Mouse (Mus musculus): ENCODE measurements around the gene Hadhb. TPM values are rescaled to one million over a fixed set of nuclear protein-coding genes. Genes with fewer than 3 reads are reported as not detected.
"Not testable (repeated sequence)": the region's sequence is repeated elsewhere in the genome, so short reads cannot be mapped to it uniquely, and the experiment has no call there.

The Hadhb gene
- polyA plus RNA-seq, 1 experiment from 2014 or later = 194 TPM

- Histone ChIP-seq H3K4me3 (ENCODE audit: low read length) (no peak overlapping the region), H3K4me2 (replicated peaks; ENCODE audit: low read depth, low read length) (no peak overlapping the region), H3K27me3 (ENCODE audit: insufficient read depth, low read length) (no peaks in the 10 kb centered on the region), H3K36me3 (ENCODE audit: insufficient read depth, low read length) (no peaks in the 10 kb centered on the region), H3K9ac (replicated peaks; ENCODE audit: low read length) (no peak overlapping the region), H3K9me3 (ENCODE audit: low read length) (no peaks in the 10 kb centered on the region), H3K4me1 (ENCODE audit: insufficient read depth, low read length) (no peaks in the 10 kb centered on the region; the same call in 1 of the 2 replicates), H3K27ac (ENCODE audit: low read length) (no peak overlapping the region)
- no peak for ATAC-seq (ENCODE audit: low FRiP score, low TSS enrichment)
- 45% methylated on average over 5 of the region's 5 CpGs for WGBS
Measured at GRCm38 (mm10) chr5:30201521-30201920, 46.5 kb downstream of the Hadhb start.

- Histone ChIP-seq H3K36me3 (ENCODE audit: insufficient read depth, low read length) (no peaks in the 10 kb centered on the region), H3K4me1 (ENCODE audit: insufficient read depth, low read length) (no peaks in the 10 kb centered on the region; the same call in 1 of the 2 replicates), H3K4me2 (replicated peaks; ENCODE audit: low read depth, low read length) (no peak overlapping the region), H3K9me3 (ENCODE audit: low read length) (no peaks in the 10 kb centered on the region), H3K4me3 (ENCODE audit: low read length) (no peak overlapping the region), H3K27me3 (ENCODE audit: insufficient read depth, low read length) (no peaks in the 10 kb centered on the region), H3K9ac (replicated peaks; ENCODE audit: low read length) (no peak overlapping the region), H3K27ac (ENCODE audit: low read length) (no peak overlapping the region)
- WGBS = 83% methylated on average over 7 of the region's 7 CpGs
- ATAC-seq (ENCODE audit: low FRiP score, low TSS enrichment) = no peak
Measured at GRCm38 (mm10) chr5:30202221-30202620, 47.2 kb downstream of the Hadhb start.

DNA sequence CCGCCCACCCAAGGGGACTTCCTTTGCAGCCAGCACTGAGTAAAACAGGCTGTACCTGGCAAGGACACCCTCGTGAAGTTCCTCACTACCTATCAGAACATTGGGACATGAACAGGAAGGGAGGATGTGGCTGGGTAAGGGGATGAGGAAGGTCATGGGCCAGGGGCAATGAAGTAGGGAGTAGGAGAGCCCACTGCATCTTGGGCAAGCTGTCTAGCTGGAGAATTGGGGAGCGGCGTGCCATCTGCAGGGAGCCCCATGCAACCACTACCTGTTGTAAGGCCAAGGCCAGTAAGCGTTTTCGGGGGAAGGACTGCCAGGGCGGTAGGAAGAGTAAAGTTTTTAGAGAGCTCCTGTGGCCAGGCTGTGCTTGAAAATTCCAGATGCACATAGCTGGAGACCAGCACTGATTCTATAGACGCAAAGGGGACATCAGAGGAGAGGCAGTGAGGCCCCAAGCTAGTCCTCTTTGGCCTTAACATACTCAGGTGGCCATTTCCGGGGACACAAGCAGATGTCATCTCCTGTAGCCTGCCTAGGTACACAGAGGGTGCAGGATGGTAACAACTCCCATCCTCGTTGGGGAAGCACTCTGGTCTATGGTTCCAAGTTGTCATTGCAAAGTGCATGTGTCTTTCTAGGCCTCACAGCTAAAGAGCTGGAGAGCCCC is 48.3 kb downstream of the Hadhb start:
- Histone ChIP-seq H3K9me3 (ENCODE audit: low read length) (no peaks in the 10 kb centered on the region), H3K4me2 (replicated peaks; ENCODE audit: low read depth, low read length) (no peak overlapping the region), H3K27ac (ENCODE audit: low read length) (no peak overlapping the region), H3K9ac (replicated peaks; ENCODE audit: low read length) (no peak overlapping the region), H3K4me1 (ENCODE audit: insufficient read depth, low read length) (no peaks in the 10 kb centered on the region; the same call in 1 of the 2 replicates), H3K36me3 (ENCODE audit: insufficient read depth, low read length) (no peaks in the 10 kb centered on the region), H3K27me3 (ENCODE audit: insufficient read depth, low read length) (no peaks in the 10 kb centered on the region), H3K4me3 (ENCODE audit: low read length) (no peak overlapping the region)
- WGBS = 78% methylated on average over 10 of the region's 10 CpGs
- no peak for ATAC-seq (ENCODE audit: low FRiP score, low TSS enrichment)

GRCm38 (mm10) chr5:30204441-30204840 is 49.4 kb downstream of the Hadhb start:
- H3K4me1 ChIP-seq (ENCODE audit: insufficient read depth, low read length) = no peaks in the 10 kb centered on the region; the same call in 1 of the 2 replicates
- no peak overlapping the region for H3K4me3 ChIP-seq (ENCODE audit: low read length)
- H3K9ac ChIP-seq (replicated peaks; ENCODE audit: low read length) = no peak overlapping the region
- no peaks in the 10 kb centered on the region for H3K27me3 ChIP-seq (ENCODE audit: insufficient read depth, low read length)
- no peak overlapping the region for H3K4me2 ChIP-seq (replicated peaks; ENCODE audit: low read depth, low read length)
- WGBS = 35% methylated on average over 1 of the region's 1 CpGs
- no peak for ATAC-seq (ENCODE audit: low FRiP score, low TSS enrichment)
- H3K36me3 ChIP-seq (ENCODE audit: insufficient read depth, low read length) = no peaks in the 10 kb centered on the region
- H3K27ac ChIP-seq (ENCODE audit: low read length) = no peak overlapping the region
- H3K9me3 ChIP-seq (ENCODE audit: low read length) = no peaks in the 10 kb centered on the region

- no peaks in the 10 kb centered on the region for H3K27me3 ChIP-seq (ENCODE audit: insufficient read depth, low read length)
- no peak overlapping the region for H3K4me3 ChIP-seq (ENCODE audit: low read length)
- ATAC-seq (ENCODE audit: low FRiP score, low TSS enrichment) = no peak
- no peaks in the 10 kb centered on the region for H3K9me3 ChIP-seq (ENCODE audit: low read length)
- no peaks in the 10 kb centered on the region; the same call in 1 of the 2 replicates for H3K4me1 ChIP-seq (ENCODE audit: insufficient read depth, low read length)
- 77% methylated on average over 3 of the region's 3 CpGs for WGBS
- no peak overlapping the region for H3K9ac ChIP-seq (replicated peaks; ENCODE audit: low read length)
- no peaks in the 10 kb centered on the region for H3K36me3 ChIP-seq (ENCODE audit: insufficient read depth, low read length)
- H3K4me2 ChIP-seq (replicated peaks; ENCODE audit: low read depth, low read length) = no peak overlapping the region
- H3K27ac ChIP-seq (ENCODE audit: low read length) = no peak overlapping the region
Measured at GRCm38 (mm10) chr5:30205034-30205433, 50.0 kb downstream of the Hadhb start.

- Histone ChIP-seq H3K27ac (ENCODE audit: low read length) (no peak within 1 kb of the TSS), H3K4me3 (ENCODE audit: low read length) (no peak within 1 kb of the TSS), H3K4me1 (ENCODE audit: insufficient read depth, low read length) (no peaks in the 10 kb centered on the region; the same call in 1 of the 2 replicates), H3K27me3 (ENCODE audit: insufficient read depth, low read length) (no peaks in the 10 kb centered on the region), H3K9me3 (ENCODE audit: low read length) (no peaks in the 10 kb centered on the region), H3K36me3 (ENCODE audit: insufficient read depth, low read length) (no peaks in the 10 kb centered on the region), H3K9ac (replicated peaks; ENCODE audit: low read length) (no peak within 1 kb of the TSS), H3K4me2 (replicated peaks; ENCODE audit: low read depth, low read length) (no peak within 1 kb of the TSS)
- ATAC-seq (ENCODE audit: low FRiP score, low TSS enrichment) = no peak
- 13% methylated on average over 5 of the region's 5 CpGs for WGBS
Measured at GRCm38 (mm10) chr5:30205493-30205892, 50.4 kb downstream of the Hadhb start, which contains the start of gene Adgrf3. Gene Adgrf3 (minus strand): TSS chr5:30205722.

DNA sequence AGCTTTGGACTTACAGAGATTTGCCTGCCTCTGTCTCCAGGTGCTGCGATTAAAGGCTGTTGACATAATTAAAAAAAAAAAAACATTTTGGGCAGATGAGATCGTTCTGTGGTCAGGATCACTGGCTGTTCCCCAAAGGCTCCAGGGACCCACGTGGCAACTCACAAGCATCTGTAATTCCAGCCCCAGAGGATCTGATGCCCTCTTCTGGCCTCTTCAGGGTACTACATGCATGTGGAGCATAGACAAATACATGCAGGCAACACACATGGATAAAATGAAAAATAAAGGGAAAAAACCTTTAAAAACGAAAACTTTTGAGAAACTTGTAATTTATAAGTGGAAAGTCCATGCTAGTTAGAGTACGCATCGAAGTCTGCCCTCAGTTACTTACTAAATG is 52.2 kb downstream of the Hadhb start:
- Histone ChIP-seq H3K9me3 (ENCODE audit: low read length) (no peaks in the 10 kb centered on the region), H3K4me2 (replicated peaks; ENCODE audit: low read depth, low read length) (no peak overlapping the region), H3K27me3 (ENCODE audit: insufficient read depth, low read length) (no peaks in the 10 kb centered on the region), H3K9ac (replicated peaks; ENCODE audit: low read length) (no peak overlapping the region), H3K4me3 (ENCODE audit: low read length) (no peak overlapping the region), H3K4me1 (ENCODE audit: insufficient read depth, low read length) (no peaks in the 10 kb centered on the region; the same call in 1 of the 2 replicates), H3K36me3 (ENCODE audit: insufficient read depth, low read length) (no peaks in the 10 kb centered on the region), H3K27ac (ENCODE audit: low read length) (no peak overlapping the region)
- WGBS = 74% methylated on average over 6 of the region's 6 CpGs
- ATAC-seq (ENCODE audit: low FRiP score, low TSS enrichment) = no peak

- not testable (repeated sequence) for ATAC-seq (ENCODE audit: low FRiP score, low TSS enrichment); H3K27me3 ChIP-seq (ENCODE audit: insufficient read depth, low read length); H3K4me3 ChIP-seq (ENCODE audit: low read length); H3K9ac ChIP-seq (replicated peaks; ENCODE audit: low read length); H3K4me2 ChIP-seq (replicated peaks; ENCODE audit: low read depth, low read length); H3K27ac ChIP-seq (ENCODE audit: low read length); H3K36me3 ChIP-seq (ENCODE audit: insufficient read depth, low read length); H3K4me1 ChIP-seq (ENCODE audit: insufficient read depth, low read length); H3K9me3 ChIP-seq (ENCODE audit: low read length)
- WGBS = 95% methylated on average over 5 of the region's 5 CpGs
Measured at GRCm38 (mm10) chr5:30210758-30211157, 55.7 kb downstream of the Hadhb start.

GRCm38 (mm10) chr5:30214889-30215288 is 59.8 kb downstream of the Hadhb start:
- no peaks in the 10 kb centered on the region for H3K9me3 ChIP-seq (ENCODE audit: low read length)
- no peak for ATAC-seq (ENCODE audit: low FRiP score, low TSS enrichment)
- H3K9ac ChIP-seq (replicated peaks; ENCODE audit: low read length) = no peak overlapping the region
- H3K4me1 ChIP-seq (ENCODE audit: insufficient read depth, low read length) = no peaks in the 10 kb centered on the region
- no peak overlapping the region for H3K27ac ChIP-seq (ENCODE audit: low read length)
- WGBS = 13% methylated on average over 4 of the region's 4 CpGs
- H3K4me3 ChIP-seq (ENCODE audit: low read length) = no peak overlapping the region
- H3K36me3 ChIP-seq (ENCODE audit: insufficient read depth, low read length) = no peaks in the 10 kb centered on the region
- no peak overlapping the region for H3K4me2 ChIP-seq (replicated peaks; ENCODE audit: low read depth, low read length)
- no peaks in the 10 kb centered on the region for H3K27me3 ChIP-seq (ENCODE audit: insufficient read depth, low read length)

DNA sequence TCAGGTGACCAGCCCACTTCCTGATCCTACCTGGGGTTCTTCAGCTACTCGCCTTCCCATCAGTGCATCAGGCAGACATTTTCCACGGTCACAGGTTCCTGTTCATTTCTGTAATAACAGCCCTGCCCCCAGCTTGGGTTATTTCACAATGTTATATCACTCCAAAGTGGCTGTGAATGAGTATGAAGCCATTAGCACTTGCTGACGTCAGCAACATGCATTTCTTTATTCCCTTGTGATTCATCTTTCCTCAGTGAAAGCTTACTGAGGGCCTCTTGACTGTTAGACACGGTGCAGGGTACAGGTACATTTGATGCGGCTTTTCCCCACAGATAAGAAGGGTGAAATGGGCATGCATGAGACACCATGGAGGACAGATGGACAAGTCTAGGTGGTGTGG is 60.9 kb downstream of the Hadhb start:
- H3K4me1 ChIP-seq (ENCODE audit: insufficient read depth, low read length) = no peaks in the 10 kb centered on the region
- no peak overlapping the region for H3K4me2 ChIP-seq (replicated peaks; ENCODE audit: low read depth, low read length)
- WGBS = 80% methylated on average over 5 of the region's 5 CpGs
- no peak overlapping the region for H3K4me3 ChIP-seq (ENCODE audit: low read length)
- H3K36me3 ChIP-seq (ENCODE audit: insufficient read depth, low read length) = no peaks in the 10 kb centered on the region
- no peaks in the 10 kb centered on the region for H3K27me3 ChIP-seq (ENCODE audit: insufficient read depth, low read length)
- H3K27ac ChIP-seq (ENCODE audit: low read length) = no peak overlapping the region
- no peaks in the 10 kb centered on the region for H3K9me3 ChIP-seq (ENCODE audit: low read length)
- H3K9ac ChIP-seq (replicated peaks; ENCODE audit: low read length) = no peak overlapping the region
- ATAC-seq (ENCODE audit: low FRiP score, low TSS enrichment) = no peak

All from kidney, embryonic 16.5 days (tissue).